Mouse (Mus musculus) urinary bladder, postnatal 0 days (tissue): ENCODE data around the gene Fbxw22. TPM values are rescaled to one million over a fixed set of nuclear protein-coding genes. Genes with fewer than 3 reads are reported as not detected.

Experiments used
- polyA plus RNA-seq: library from polyadenylated mRNA; unstranded; fragments of >200 nt; fragmentation: Nextera tagmentation; extraction: Ambion mirVana; gene quantifications from 2 replicates; pipeline ENCODE4 v1.2.1, GENCODE M21; 2015

Fbxw22 gene
- 0.48 and 0.68 TPM in 2 replicates for polyA plus RNA-seq

GRCm38 (mm10) chr9:109404196-109404595, at the start of gene Fbxw22:
Gene Fbxw22 (minus strand): TSS chr9:109404296.

GRCm38 (mm10) chr9:109449040-109449439, 44.9 kb upstream of the Fbxw22 start, which contains the start of gene Fbxw16:
Gene Fbxw16 (minus strand): TSS chr9:109449140.

GRCm38 (mm10) chr9:109339559-109339958, 64.5 kb downstream of the Fbxw22 start, which contains the start of gene Fbxw28:
Gene Fbxw28 (minus strand): TSS chr9:109339659.

Other genes starting within 250 kb of the Fbxw22 start
- gene Fbxw21, start 242.3 kb downstream of the Fbxw22 start, polyA plus RNA-seq: 0.08 and 0.14 TPM in 2 replicates
- gene Fbxw13, start 208.3 kb downstream of the Fbxw22 start, polyA plus RNA-seq: not detected in 2 replicates
- 0.48 TPM in 1 of 2 replicates, not detected in the other for gene Fbxw20, start 169.5 kb downstream of the Fbxw22 start, polyA plus RNA-seq
- 0.30 and 0.59 TPM in 2 replicates for gene Fbxw14, start 116.6 kb downstream of the Fbxw22 start, polyA plus RNA-seq
- gene Fbxw28, start 64.6 kb downstream of the Fbxw22 start, polyA plus RNA-seq: 0.29 TPM in 1 of 2 replicates, not detected in the other
- gene Fbxw16, start 44.8 kb upstream of the Fbxw22 start, polyA plus RNA-seq: 0.19 and 0.34 TPM in 2 replicates
- 0.10 TPM in 1 of 2 replicates, not detected in the other for gene Fbxw19, start 91.6 kb upstream of the Fbxw22 start, polyA plus RNA-seq
- gene Fbxw15, start 164.0 kb upstream of the Fbxw22 start, polyA plus RNA-seq: 0.17 TPM in 1 of 2 replicates, not detected in the other
- gene Fbxw24, start 221.8 kb upstream of the Fbxw22 start, polyA plus RNA-seq: 0.22 TPM in 1 of 2 replicates, not detected in the other